Mouse (Mus musculus) thymus, adult 2 months (tissue): ENCODE results near the gene Tap2. TPM values are rescaled to one million over a fixed set of nuclear protein-coding genes. Genes with fewer than 3 reads are reported as not detected.

Source experiments
- DNase-seq: peaks from one replicate; pipeline ENCODE4 v3.0.0; 2021
- H3K27ac ChIP-seq: fragments of 200-500 bp; 2 replicates; pipeline ENCODE4 v1.5.1; 2012; ENCODE audit warnings: low read length, control low read depth; ENCODE audit not compliant: control insufficient read depth, insufficient read depth
- H3K27me3 ChIP-seq: fragments of 200-500 bp; 2 replicates; pipeline ENCODE4 v1.6.1; 2012; ENCODE audit warnings: mild to moderate bottlenecking, low read length, moderate library complexity, mixed read lengths; ENCODE audit not compliant: control insufficient read depth, insufficient read depth
- H3K36me3 ChIP-seq: fragments of 200-500 bp; 2 replicates; pipeline ENCODE4 v1.6.1; 2012; ENCODE audit warnings: mild to moderate bottlenecking, low read length, moderate library complexity; ENCODE audit not compliant: control insufficient read depth, insufficient read depth
- H3K4me1 ChIP-seq: fragments of 200-500 bp; replicated peaks from 2 replicates; pipeline ENCODE4 v1.6.1; 2012; ENCODE audit warnings: low read length; ENCODE audit not compliant: control insufficient read depth, insufficient read depth
- H3K4me3 ChIP-seq: fragments of 200-500 bp; 2 replicates; pipeline ENCODE4 v1.5.1; 2012; ENCODE audit warnings: mild to moderate bottlenecking, low read length, control low read depth, moderate library complexity; ENCODE audit not compliant: control insufficient read depth, insufficient read depth
- CTCF ChIP-seq: fragments of 200-500 bp; IDR thresholded peaks from 2 replicates; pipeline ENCODE4 v1.5.1; 2012; ENCODE audit warnings: mild to moderate bottlenecking, control low read depth, low read length, moderate library complexity, borderline replicate concordance; ENCODE audit not compliant: control insufficient read depth, poor library complexity, insufficient read depth; ENCODE audit errors: extremely low read depth
- POLR2A ChIP-seq: fragments of 200-500 bp; IDR thresholded peaks from 2 replicates; pipeline ENCODE4 v1.6.1; 2012; ENCODE audit warnings: mild to moderate bottlenecking, low read length, control low read depth, moderate library complexity; ENCODE audit not compliant: control insufficient read depth, poor library complexity, insufficient read depth; ENCODE audit errors: extremely low read depth
- WGBS: fragments of 180-500 bp; shearing (Covaris S2); methylation state at CpG from one replicate; pipeline ENCODE4 v1.1.7; 2018; 5-methylcytosine and 5-hydroxymethylcytosine counted together
- polyA plus RNA-seq: library from polyadenylated mRNA; depleted of rRNA; stranded (reverse); fragments of >200 nt; gene quantifications from 2 replicates; pipeline ENCODE4 v1.2.3, GENCODE M21; 2012

Tap2 gene
- polyA plus RNA-seq, 1 experiment: 231 TPM

GRCm38 (mm10) chr17:34208421-34208820 lies 5.1 kb downstream of the Tap2 start:
- Histone ChIP-seq H3K36me3 (peaks cover 16% of the 10 kb centered on the region; the same call in 1 of the 2 replicates), H3K27me3 (no peaks in the 10 kb centered on the region), H3K4me1 (peaks cover 56% of the 10 kb centered on the region), H3K27ac (peak overlapping the region; percentile 33; the same call in 1 of the 2 replicates), H3K4me3 (no peak overlapping the region)
- WGBS: 28% methylated on average over 10 of the region's 10 CpGs
- no peak for TF ChIP-seq CTCF
- TF ChIP-seq POLR2A: no peak
- no peak for DNase-seq

GRCm38 (mm10) chr17:34209680-34210079 lies 6.4 kb downstream of the Tap2 start:
- peak; percentile 34 for DNase-seq
- Histone ChIP-seq H3K4me3 (no peak overlapping the region), H3K4me1 (peaks cover 49% of the 10 kb centered on the region), H3K36me3 (peaks cover 28% of the 10 kb centered on the region), H3K27me3 (no peaks in the 10 kb centered on the region), H3K27ac (peak overlapping the region; percentile 71)
- TF ChIP-seq CTCF: peak; percentile 73; the same call in 1 of the 2 replicates
- TF ChIP-seq POLR2A: no peak
- WGBS: 85% methylated on average over 3 of the region's 3 CpGs

- Histone ChIP-seq H3K4me1 (peaks cover 48% of the 10 kb centered on the region), H3K36me3 (peaks cover 37% of the 10 kb centered on the region), H3K27ac (peak overlapping the region; percentile 71), H3K4me3 (no peak overlapping the region), H3K27me3 (no peaks in the 10 kb centered on the region)
- 3% methylated on average over 3 of the region's 3 CpGs for WGBS
- peak; percentile 64 for DNase-seq
- TF ChIP-seq CTCF (no peak), POLR2A (no peak)
Measured at GRCm38 (mm10) chr17:34210599-34210998, 7.3 kb downstream of the Tap2 start.

GRCm38 (mm10) chr17:34211746-34212365 lies 8.5 kb downstream of the Tap2 start:
- WGBS: 11% methylated on average over 23 of the region's 23 CpGs
- peak overlapping the region; percentile 71 for H3K27ac ChIP-seq
- TF ChIP-seq POLR2A: 0 out of 2 replicates have a peak, but pooled peaks have one; percentile 36
- no peak for TF ChIP-seq CTCF
- DNase-seq: peak; percentile 80
- no peaks in the 10 kb centered on the region for H3K27me3 ChIP-seq
- H3K4me1 ChIP-seq: peaks cover 45% of the 10 kb centered on the region
- peak overlapping the region; percentile 54 for H3K4me3 ChIP-seq
- peaks cover 50% of the 10 kb centered on the region for H3K36me3 ChIP-seq

- no peaks in the 10 kb centered on the region for H3K27me3 ChIP-seq
- H3K36me3 ChIP-seq: peaks cover 62% of the 10 kb centered on the region
- H3K4me1 ChIP-seq: peaks cover 29% of the 10 kb centered on the region
- H3K4me3 ChIP-seq: no peak overlapping the region
- no peak for TF ChIP-seq POLR2A
- no peak for TF ChIP-seq CTCF
- H3K27ac ChIP-seq: no peak overlapping the region
- WGBS: 94% methylated on average over 21 of the region's 21 CpGs
- DNase-seq: no peak
Measured at GRCm38 (mm10) chr17:34213936-34214335, 10.6 kb downstream of the Tap2 start.

GRCm38 (mm10) chr17:34215176-34215575 lies 11.8 kb downstream of the Tap2 start:
- peaks cover 53% of the 10 kb centered on the region for H3K36me3 ChIP-seq
- no peaks in the 10 kb centered on the region for H3K27me3 ChIP-seq
- peaks cover 24% of the 10 kb centered on the region for H3K4me1 ChIP-seq
- no peak overlapping the region for H3K4me3 ChIP-seq
- H3K27ac ChIP-seq: no peak overlapping the region
- peak; percentile 0 for DNase-seq
- 96% methylated on average over 12 of the region's 12 CpGs for WGBS
- TF ChIP-seq POLR2A: no peak
- no peak for TF ChIP-seq CTCF
